Mouse (Mus musculus): ENCODE results near the gene Nphs1.

DNA sequence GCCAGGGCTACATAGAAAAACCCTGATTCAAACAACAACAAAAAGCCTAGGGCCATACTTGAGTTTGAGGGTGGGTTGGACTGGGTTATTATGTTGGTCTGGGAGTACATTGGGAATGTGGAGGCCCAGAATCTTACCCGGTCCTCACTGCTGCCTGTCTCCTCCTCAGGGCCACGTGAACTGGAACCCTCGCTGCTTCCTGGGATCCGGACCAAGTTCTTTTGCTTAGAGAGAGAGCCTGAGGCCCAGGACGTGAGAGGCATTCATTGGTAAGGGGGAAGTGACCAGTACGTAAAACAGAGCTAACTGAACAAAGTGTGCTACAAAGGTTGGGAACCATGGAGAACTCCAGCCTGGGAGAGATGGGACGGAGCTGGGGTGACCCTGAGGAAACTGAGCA lies 7.9 kb upstream of the Nphs1 start:
- TF ChIP-seq GATA1 (IDR thresholded peaks at IDR 0.05; ENCODE audit: borderline replicate concordance, low read length) (no peak), FLI1 (IDR thresholded peaks at IDR 0.05; ENCODE audit: low read length) (no peak)

All from megakaryocyte, embryonic 14.5 days (primary cell).